Comparison of ENCODE assay signal across 8 mouse cellular contexts in genomic region chr11:62820059-62820541, GRCm38 (mm10). TPM values are rescaled to one million over a fixed set of nuclear protein-coding genes. Genes with fewer than 3 reads are reported as not detected.
DNase-seq lines count a peak whose midpoint lies in the region; ATAC-seq and TF ChIP-seq lines count a peak whose summit lies in the region.

Trim16 (plus strand) TSS chr11:62820231.

- 1% methylated on average over 15 of the region's 15 CpGs for WGBS in embryonic facial prominence, embryonic 14.5 days
- 4% methylated on average over 15 of the region's 15 CpGs for WGBS in limb, embryonic 13.5 days
- WGBS in midbrain, embryonic 14.5 days: 7% methylated on average over 15 of the region's 15 CpGs
- WGBS in spleen, adult 2 months: 3% methylated on average over 15 of the region's 15 CpGs

- H3K27me3 ChIP-seq in embryonic facial prominence, embryonic 14.5 days (replicated peaks; ENCODE audit: control insufficient read depth, insufficient read depth, low read length): no peaks in the 10 kb centered on the region
- H3K27me3 ChIP-seq in limb, embryonic 13.5 days: no peaks in the 10 kb centered on the region
- no peaks in the 10 kb centered on the region for H3K27me3 ChIP-seq in midbrain, embryonic 14.5 days (ENCODE audit: control insufficient read depth, insufficient read depth, low read length)
- no peaks in the 10 kb centered on the region for H3K27me3 ChIP-seq in spleen, adult 2 months (ENCODE audit: control insufficient read depth, insufficient read depth, low read length)

- TF ChIP-seq CTCF in spleen, adult 2 months (IDR thresholded peaks at IDR 0.05; ENCODE audit: extremely low read depth, insufficient read depth, insufficient read length, insufficient replicate concordance): no peak

- H3K36me3 ChIP-seq in embryonic facial prominence, embryonic 14.5 days (ENCODE audit: control insufficient read depth, insufficient read depth, low read length): peaks cover 10% of the 10 kb centered on the region; the same call in 1 of the 2 replicates
- no peaks in the 10 kb centered on the region for H3K36me3 ChIP-seq in limb, embryonic 13.5 days
- no peaks in the 10 kb centered on the region for H3K36me3 ChIP-seq in midbrain, embryonic 14.5 days (ENCODE audit: control insufficient read depth, insufficient read depth, low read length)
- no peaks in the 10 kb centered on the region for H3K36me3 ChIP-seq in spleen, adult 2 months (ENCODE audit: control insufficient read depth, insufficient read depth, low read length)

- peak within 1 kb of the TSS; percentile 79 for H3K27ac ChIP-seq in embryonic facial prominence, embryonic 14.5 days (replicated peaks; ENCODE audit: low read depth, low read length)
- peak within 1 kb of the TSS; percentile 81 for H3K27ac ChIP-seq in limb, embryonic 13.5 days
- peak within 1 kb of the TSS; percentile 20; the same call in 1 of the 2 replicates for H3K27ac ChIP-seq in midbrain, embryonic 14.5 days (replicated peaks; ENCODE audit: low read depth, low read length)
- peak within 1 kb of the TSS; percentile 5; the same call in 1 of the 2 replicates for H3K27ac ChIP-seq in spleen, adult 2 months (ENCODE audit: insufficient read depth, low read length)

- H3K9ac ChIP-seq in embryonic facial prominence, embryonic 14.5 days (ENCODE audit: low read depth, low read length): peak within 1 kb of the TSS; percentile 67
- H3K9ac ChIP-seq in limb, embryonic 13.5 days: peak within 1 kb of the TSS; percentile 69
- H3K9ac ChIP-seq in midbrain, embryonic 14.5 days (replicated peaks; ENCODE audit: low read length): peak within 1 kb of the TSS; percentile 49

- H3K4me3 ChIP-seq in embryonic facial prominence, embryonic 14.5 days (ENCODE audit: low read depth, low read length): peak within 1 kb of the TSS; percentile 56
- peak within 1 kb of the TSS; percentile 56 for H3K4me3 ChIP-seq in limb, embryonic 13.5 days
- peak within 1 kb of the TSS; percentile 35 for H3K4me3 ChIP-seq in midbrain, embryonic 14.5 days (replicated peaks; ENCODE audit: low read depth, low read length)
- peak within 1 kb of the TSS; percentile 24 for H3K4me3 ChIP-seq in spleen, adult 2 months (ENCODE audit: extremely low read depth, insufficient read depth, insufficient read length)

- ATAC-seq in embryonic facial prominence, embryonic 14.5 days (ENCODE audit: low read depth): peak; percentile 92
- ATAC-seq in limb, embryonic 13.5 days (ENCODE audit: low FRiP score, low read depth): peak; percentile 85
- ATAC-seq in midbrain, embryonic 14.5 days (ENCODE audit: low FRiP score, low TSS enrichment): peak; percentile 60; the same call in 1 of the 2 replicates

- no peak for TF ChIP-seq POLR2A in spleen, adult 2 months (IDR thresholded peaks at IDR 0.05; ENCODE audit: low read depth, low read length)

- peak within 1 kb of the TSS; percentile 81 for H3K4me2 ChIP-seq in embryonic facial prominence, embryonic 14.5 days (ENCODE audit: low read depth, low read length)
- H3K4me2 ChIP-seq in limb, embryonic 13.5 days (replicated peaks): peak within 1 kb of the TSS; percentile 83
- peak within 1 kb of the TSS; percentile 60 for H3K4me2 ChIP-seq in midbrain, embryonic 14.5 days (ENCODE audit: low read length)

- H3K9me3 ChIP-seq in embryonic facial prominence, embryonic 14.5 days (ENCODE audit: control insufficient read depth, low read length): no peaks in the 10 kb centered on the region
- H3K9me3 ChIP-seq in limb, embryonic 13.5 days: no peaks in the 10 kb centered on the region
- no peaks in the 10 kb centered on the region for H3K9me3 ChIP-seq in midbrain, embryonic 14.5 days (ENCODE audit: control insufficient read depth, low read length)

- DNase-seq in layer of hippocampus, adult 11-12 months (ENCODE audit: low spot score): peak; percentile 22
- DNase-seq in layer of hippocampus, adult 9-10 months (ENCODE audit: low spot score): no peak
- peak; percentile 94 for DNase-seq in embryonic facial prominence, embryonic 14.5 days (ENCODE audit: low spot score)
- peak; percentile 87 to 93 for DNase-seq in heart, adult 18-20 months
- peak; percentile 72 for DNase-seq in kidney, adult 18-20 months
- peak; percentile 80 for DNase-seq in midbrain, embryonic 14.5 days
- DNase-seq in spleen, adult 2 months (ENCODE audit: low read depth in 1 of 2, low spot score in 2 of 2): peak in 1 of 2 experiments; percentile 18

- peaks cover 28% of the 10 kb centered on the region; the same call in 1 of the 2 replicates for H3K4me1 ChIP-seq in embryonic facial prominence, embryonic 14.5 days (ENCODE audit: control insufficient read depth, insufficient read depth, low read length)
- H3K4me1 ChIP-seq in limb, embryonic 13.5 days: peaks cover 41% of the 10 kb centered on the region
- H3K4me1 ChIP-seq in midbrain, embryonic 14.5 days (ENCODE audit: control insufficient read depth, insufficient read depth, low read length): peaks cover 11% of the 10 kb centered on the region
- peaks cover 8% of the 10 kb centered on the region; the same call in 1 of the 2 replicates for H3K4me1 ChIP-seq in spleen, adult 2 months (ENCODE audit: control insufficient read depth, insufficient read depth, insufficient read length)

RNA-seq across cellular contexts. Expression of gene Trim16, which starts in this region (rescaled TPM):
- polyA plus RNA-seq in embryonic facial prominence, embryonic 14.5 days (2014; fragmentation: Nextera tagmentation; extraction: Ambion mirVana): 14.3 and 16.5 TPM in 2 replicates
- total RNA-seq in heart, adult 18-20 months (2021): 1 to 10 TPM; 4.4 to 8.4 TPM
- polyA plus RNA-seq in limb, embryonic 13.5 days (2015; fragmentation: Nextera tagmentation; extraction: Ambion mirVana): 17.0 and 17.7 TPM in 2 replicates
- polyA plus RNA-seq in midbrain, embryonic 14.5 days (2014; fragmentation: Nextera tagmentation; extraction: Ambion mirVana): 4.5 and 6.8 TPM in 2 replicates
- polyA plus RNA-seq in spleen, adult 2 months (2012; rRNA removed): 0.74 TPM in 2 replicates

Comparison
In these comparisons a context has a peak if more than half of its experiments do, and no peak if none do; other contexts are left out.
1. H3K27ac ChIP-seq: peak in every context shown above with its lines; median percentile 81 in limb, embryonic 13.5 days; 79 in embryonic facial prominence, embryonic 14.5 days; 20 in midbrain, embryonic 14.5 days; 5 in spleen, adult 2 months.